Mouse (Mus musculus) lung, postnatal 0 days (tissue): ENCODE results near the gene Acy3.

Source experiments
- CTCF ChIP-seq: IDR thresholded peaks from 2 replicates; pipeline ENCODE4 v1.5.1; 2016; ENCODE audit warnings: antibody characterized with exemption, mild to moderate bottlenecking
- EP300 ChIP-seq: IDR thresholded peaks from 2 replicates; pipeline ENCODE4 v1.6.1; 2016; ENCODE audit warnings: antibody characterized with exemption, mild to moderate bottlenecking, control low read depth

GRCm38 (mm10) chr19:3955033-3955432 is 31.3 kb upstream of the Acy3 start:
- no peak for TF ChIP-seq CTCF
- TF ChIP-seq EP300, result no peak
